Mouse (Mus musculus) heart, adult 2 months (tissue): ENCODE data around the gene Adprm. TPM values are rescaled to one million over a fixed set of nuclear protein-coding genes. Genes with fewer than 3 reads are reported as not detected.
A peak's percentile ranks its signal among the peaks of the same experiment; 100 is the strongest.

Source experiments
- DNase-seq, 2 experiments: peaks; one replicate each; pipeline ENCODE4 v3.0.0; 2021
- H3K27ac ChIP-seq: fragments of 200-600 bp; 2 replicates; pipeline ENCODE4 v1.8.1; 2022
- H3K27me3 ChIP-seq: fragments of 200-500 bp; 2 replicates; pipeline ENCODE4 v1.6.1; 2012; ENCODE audit warnings: mild to moderate bottlenecking, low read length, inconsistent platforms, mixed read lengths; ENCODE audit not compliant: control insufficient read depth, insufficient read depth
- H3K36me3 ChIP-seq: fragments of 200-500 bp; 2 replicates; pipeline ENCODE4 v1.6.1; 2012; ENCODE audit warnings: low read length, inconsistent platforms; ENCODE audit not compliant: control insufficient read depth, insufficient read depth
- H3K4me1 ChIP-seq: fragments of 200-500 bp; 2 replicates; pipeline ENCODE4 v1.6.1; 2011; ENCODE audit warnings: low read length; ENCODE audit not compliant: control insufficient read depth, insufficient read depth
- H3K4me3 ChIP-seq: fragments of 200-600 bp; 2 replicates; pipeline ENCODE4 v1.8.1; 2022
- H3K79me2 ChIP-seq: fragments of 200-500 bp; replicated peaks from 2 replicates; pipeline ENCODE4 v1.6.1; 2012; ENCODE audit warnings: mild to moderate bottlenecking, inconsistent platforms, low read length, moderate library complexity, mixed read lengths; ENCODE audit not compliant: control insufficient read depth, insufficient read depth
- H3K9ac ChIP-seq: fragments of 200-500 bp; 2 replicates; pipeline ENCODE4 v1.6.1; 2012; ENCODE audit warnings: low read depth, mild to moderate bottlenecking, control low read depth, inconsistent platforms, low read length, mixed read lengths
- CTCF ChIP-seq: fragments of 200-600 bp; IDR thresholded peaks from 2 replicates; pipeline ENCODE4 v1.8.1; 2022; ENCODE audit warnings: antibody characterized with exemption, mild to moderate bottlenecking, moderate library complexity
- EP300 ChIP-seq: fragments of 200-500 bp; IDR thresholded peaks from 2 replicates; pipeline ENCODE4 v1.6.1; 2011; ENCODE audit warnings: low read depth, low read length, control low read depth; ENCODE audit not compliant: insufficient read depth
- POLR2A ChIP-seq: fragments of 200-500 bp; IDR thresholded peaks from 2 replicates; pipeline ENCODE4 v1.6.1; 2011; ENCODE audit warnings: mild to moderate bottlenecking, low read depth, low read length, control low read depth; ENCODE audit not compliant: insufficient read depth
- WGBS: fragments of 180-500 bp; shearing (Covaris S2); methylation state at CpG from one replicate; pipeline ENCODE4 v1.1.7; 2018; 5-methylcytosine and 5-hydroxymethylcytosine counted together
- intact Hi-C: fragments of 180-260 bp; cut with DNase I; formaldehyde crosslinking; loops from one replicate; pipeline ENCODE4 v1.15.1; 2025
- polyA plus RNA-seq: library from polyadenylated mRNA; depleted of rRNA; stranded (reverse); fragments of >200 nt; gene quantifications from 2 replicates; pipeline ENCODE4 v1.2.3, GENCODE M21; 2012
- total RNA-seq, 2 experiments: library from RNA; stranded (reverse); gene quantifications; 2 replicates each; pipeline ENCODE4 v1.2.3; 2021

The Adprm gene
- total and polyA plus RNA-seq, 3 experiments, result 9.8 to 14.6 (median 10.8) TPM

GRCm38 (mm10) chr11:67020948-67021347 is 31.4 kb downstream of the Adprm start:
- no peak overlapping the region; the same call in 1 of the 2 replicates for H3K4me3 ChIP-seq
- intact Hi-C loops, result loop anchor here (1.0 to 5.0 kb wide), 3 partner anchors 36 to 115 kb away; no protein-coding TSS in a partner anchor
- peaks cover 2% of the 10 kb centered on the region for H3K4me1 ChIP-seq
- DNase-seq, result peak; percentile 55 to 72
- H3K9ac ChIP-seq, result no peak overlapping the region
- H3K27ac ChIP-seq, result no peak overlapping the region
- no peaks in the 10 kb centered on the region for H3K27me3 ChIP-seq
- no peaks in the 10 kb centered on the region for H3K36me3 ChIP-seq
- H3K79me2 ChIP-seq, result no peaks in the 10 kb centered on the region
- 4% methylated on average over 12 of the region's 12 CpGs for WGBS
- TF ChIP-seq EP300 (no peak), CTCF (peak; percentile 83), POLR2A (no peak)

- no peaks in the 10 kb centered on the region for H3K79me2 ChIP-seq
- DNase-seq, result no peak
- TF ChIP-seq EP300 (no peak), CTCF (no peak), POLR2A (no peak)
- no peak overlapping the region for H3K27ac ChIP-seq
- WGBS, result 47% methylated on average over 7 of the region's 7 CpGs
- H3K36me3 ChIP-seq, result no peaks in the 10 kb centered on the region
- no peak overlapping the region for H3K4me3 ChIP-seq
- intact Hi-C loops, result loop anchor here (2.0 to 5.0 kb wide), 2 partner anchors 35 to 82 kb away; no protein-coding TSS in a partner anchor
- H3K4me1 ChIP-seq, result no peaks in the 10 kb centered on the region
- H3K27me3 ChIP-seq, result no peaks in the 10 kb centered on the region
- H3K9ac ChIP-seq, result no peak overlapping the region
Measured at GRCm38 (mm10) chr11:67019711-67020475, 32.5 kb downstream of the Adprm start.

GRCm38 (mm10) chr11:67017801-67018591 is 34.4 kb downstream of the Adprm start:
- Histone ChIP-seq H3K9ac (no peak overlapping the region), H3K4me1 (no peaks in the 10 kb centered on the region), H3K27ac (no peak overlapping the region), H3K79me2 (no peaks in the 10 kb centered on the region), H3K4me3 (no peak overlapping the region), H3K27me3 (no peaks in the 10 kb centered on the region), H3K36me3 (no peaks in the 10 kb centered on the region)
- peak; percentile 33 to 38 for DNase-seq
- WGBS, result 34% methylated on average over 12 of the region's 12 CpGs
- TF ChIP-seq POLR2A, result no peak
- intact Hi-C loops, result no loop called here

- no peak for TF ChIP-seq EP300
- TF ChIP-seq CTCF, result no peak
- no peak for TF ChIP-seq POLR2A
- no peaks in the 10 kb centered on the region for H3K36me3 ChIP-seq
- 79% methylated on average over 4 of the region's 4 CpGs for WGBS
- no peaks in the 10 kb centered on the region; the same call in 1 of the 2 replicates for H3K4me1 ChIP-seq
- no peak for DNase-seq
- H3K9ac ChIP-seq, result no peak overlapping the region
- H3K4me3 ChIP-seq, result no peak overlapping the region
- H3K79me2 ChIP-seq, result no peaks in the 10 kb centered on the region
- intact Hi-C loops, result no loop called here
- no peak overlapping the region for H3K27ac ChIP-seq
- no peaks in the 10 kb centered on the region for H3K27me3 ChIP-seq
Measured at GRCm38 (mm10) chr11:67011635-67012034, 40.8 kb downstream of the Adprm start.

GRCm38 (mm10) chr11:67010430-67010829 is 42.0 kb downstream of the Adprm start:
- intact Hi-C loops, result no loop called here
- 2% methylated on average over 8 of the region's 8 CpGs for WGBS

More at GRCm38 (mm10) chr11:67010430-67010829, 42.0 kb downstream of the Adprm start:
- Histone ChIP-seq H3K36me3 (no peaks in the 10 kb centered on the region), H3K79me2 (no peaks in the 10 kb centered on the region), H3K4me1 (no peaks in the 10 kb centered on the region; the same call in 1 of the 2 replicates), H3K4me3 (no peak overlapping the region), H3K9ac (no peak overlapping the region), H3K27ac (no peak overlapping the region), H3K27me3 (no peaks in the 10 kb centered on the region)
- TF ChIP-seq CTCF, result peak; percentile 51
- TF ChIP-seq POLR2A, result no peak
- TF ChIP-seq EP300, result no peak
- no peak for DNase-seq
